Mouse (Mus musculus): ENCODE measurements around the gene Mrtfa. TPM values are rescaled to one million over a fixed set of nuclear protein-coding genes. Genes with fewer than 3 reads are reported as not detected.

The Mrtfa gene
- polyA plus RNA-seq, 1 experiment from 2014 or later, result 26.2 TPM

Other genes with a start within 250 kb of the Mrtfa start
- gene Adsl, start 242.3 kb downstream of the Mrtfa start, polyA plus RNA-seq (2015; fragmentation: Nextera tagmentation; extraction: Ambion mirVana), result 164 and 166 TPM in 2 replicates
- 55.9 and 73.5 TPM in 2 replicates for gene Sgsm3, start 213.0 kb downstream of the Mrtfa start, polyA plus RNA-seq (2015; fragmentation: Nextera tagmentation; extraction: Ambion mirVana)
- 1.7 and 2.3 TPM in 2 replicates for gene Mchr1, start 44.7 kb upstream of the Mrtfa start, polyA plus RNA-seq (2015; fragmentation: Nextera tagmentation; extraction: Ambion mirVana)
- gene Slc25a17, start 170.1 kb upstream of the Mrtfa start, polyA plus RNA-seq (2015; fragmentation: Nextera tagmentation; extraction: Ambion mirVana), result 104 and 106 TPM in 2 replicates
- gene St13, start 209.3 kb upstream of the Mrtfa start, polyA plus RNA-seq (2015; fragmentation: Nextera tagmentation; extraction: Ambion mirVana), result 149 and 153 TPM in 2 replicates
- gene Xpnpep3, start 209.4 kb upstream of the Mrtfa start, polyA plus RNA-seq (2015; fragmentation: Nextera tagmentation; extraction: Ambion mirVana), result 11.1 and 11.9 TPM in 2 replicates
- gene Dnajb7, start 217.5 kb upstream of the Mrtfa start, polyA plus RNA-seq (2015; fragmentation: Nextera tagmentation; extraction: Ambion mirVana), result 2.2 and 2.3 TPM in 2 replicates